Mouse (Mus musculus) liver, embryonic 13.5 days (tissue): Measurements from ENCODE around the gene Arhgap35. TPM values are rescaled to one million over a fixed set of nuclear protein-coding genes. Genes with fewer than 3 reads are reported as not detected.
A peak's percentile ranks its signal among the peaks of the same experiment; 100 is the strongest.

Experiments
- ATAC-seq: fragments of 200-750 bp; cut with Nextera tagmentation; 2 replicates; pipeline ENCODE4 v1.8.0; 2017; ENCODE audit warnings: low read depth, mild to moderate bottlenecking, moderate number of reproducible peaks, moderate library complexity
- DNase-seq: peaks from one replicate; pipeline ENCODE4 v3.0.0; 2022
- H3K27ac ChIP-seq: fragments of 300-500 bp; sonication (generic); 2 replicates; pipeline ENCODE4 v1.5.1; 2015; ENCODE audit warnings: moderate library complexity, mild to moderate bottlenecking, inconsistent platforms
- H3K27me3 ChIP-seq: fragments of 300-500 bp; sonication (generic); 2 replicates; pipeline ENCODE4 v1.6.1; 2015; ENCODE audit warnings: mild to moderate bottlenecking, inconsistent platforms
- H3K36me3 ChIP-seq: fragments of 300-500 bp; sonication (generic); 2 replicates; pipeline ENCODE4 v1.6.1; 2015; ENCODE audit warnings: mild to moderate bottlenecking, inconsistent platforms
- H3K4me1 ChIP-seq: fragments of 300-500 bp; sonication (generic); replicated peaks from 2 replicates; pipeline ENCODE4 v1.6.1; 2015; ENCODE audit warnings: inconsistent platforms
- H3K4me2 ChIP-seq: fragments of 300-500 bp; sonication (generic); 2 replicates; pipeline ENCODE4 v1.6.1; 2015; ENCODE audit warnings: inconsistent platforms, mild to moderate bottlenecking, moderate library complexity
- H3K4me3 ChIP-seq: fragments of 300-500 bp; sonication (generic); replicated peaks from 2 replicates; pipeline ENCODE4 v1.5.1; 2015; ENCODE audit warnings: mild to moderate bottlenecking, inconsistent platforms
- H3K9ac ChIP-seq: fragments of 300-500 bp; sonication (generic); 2 replicates; pipeline ENCODE4 v1.6.1; 2015; ENCODE audit warnings: mild to moderate bottlenecking, inconsistent platforms
- H3K9me3 ChIP-seq: fragments of 300-500 bp; sonication (generic); replicated peaks from 2 replicates; pipeline ENCODE4 v1.6.1; 2016; ENCODE audit warnings: inconsistent platforms
- WGBS: fragments of 180-500 bp; shearing (Covaris S2); methylation state at CpG from one replicate; pipeline ENCODE4 v1.1.7; 2015; ENCODE audit not compliant: insufficient replicate concordance; 5-methylcytosine and 5-hydroxymethylcytosine counted together
- polyA plus RNA-seq: library from polyadenylated mRNA; unstranded; fragments of >200 nt; fragmentation: Nextera tagmentation; extraction: Ambion mirVana; gene quantifications from 2 replicates; pipeline ENCODE4 v1.2.1, GENCODE M21; 2015

Gene Arhgap35
- polyA plus RNA-seq, 1 experiment from 2014 or later = 1.7 TPM

GRCm38 (mm10) chr7:16601683-16602102 is 13.1 kb downstream of the Arhgap35 start:
- Histone ChIP-seq H3K4me3 (no peak overlapping the region), H3K9me3 (no peaks in the 10 kb centered on the region), H3K9ac (peak overlapping the region; percentile 42), H3K4me1 (peaks cover 38% of the 10 kb centered on the region), H3K27me3 (no peaks in the 10 kb centered on the region), H3K27ac (peak overlapping the region; percentile 57), H3K4me2 (peak overlapping the region; percentile 32), H3K36me3 (no peaks in the 10 kb centered on the region)
- ATAC-seq = peak; percentile 90
- DNase-seq = peak; percentile 26
- 6% methylated on average over 4 of the region's 4 CpGs for WGBS

- ATAC-seq = no peak
- Histone ChIP-seq H3K4me2 (no peak overlapping the region), H3K9me3 (no peaks in the 10 kb centered on the region), H3K4me3 (no peak overlapping the region), H3K36me3 (no peaks in the 10 kb centered on the region), H3K27me3 (no peaks in the 10 kb centered on the region), H3K4me1 (peaks cover 38% of the 10 kb centered on the region), H3K27ac (no peak overlapping the region), H3K9ac (no peak overlapping the region)
- WGBS = 81% methylated on average over 2 of the region's 2 CpGs
- DNase-seq = no peak
Observed at GRCm38 (mm10) chr7:16599006-16599405, 15.8 kb downstream of the Arhgap35 start.

- Histone ChIP-seq H3K4me3 (no peak overlapping the region), H3K27me3 (no peaks in the 10 kb centered on the region), H3K36me3 (no peaks in the 10 kb centered on the region), H3K9ac (no peak overlapping the region), H3K4me2 (no peak overlapping the region), H3K4me1 (0 out of 2 replicates have a peak, but pooled peaks cover 7% of the 10 kb centered on the region), H3K9me3 (no peaks in the 10 kb centered on the region), H3K27ac (no peak overlapping the region)
- ATAC-seq (no peak), DNase-seq (no peak)
- 60% methylated on average over 1 of the region's 1 CpGs for WGBS
Observed at GRCm38 (mm10) chr7:16591292-16591691, 23.5 kb downstream of the Arhgap35 start.

- ATAC-seq = no peak
- Histone ChIP-seq H3K9me3 (no peaks in the 10 kb centered on the region), H3K4me3 (no peak overlapping the region), H3K4me2 (no peak overlapping the region), H3K27ac (no peak overlapping the region), H3K4me1 (peaks cover 18% of the 10 kb centered on the region), H3K36me3 (no peaks in the 10 kb centered on the region), H3K9ac (no peak overlapping the region), H3K27me3 (no peaks in the 10 kb centered on the region)
- no peak for DNase-seq
- 62% methylated on average over 3 of the region's 3 CpGs for WGBS
Observed at GRCm38 (mm10) chr7:16587649-16588048, 27.1 kb downstream of the Arhgap35 start.

GRCm38 (mm10) chr7:16584384-16584783 is 30.4 kb downstream of the Arhgap35 start:
- Histone ChIP-seq H3K9me3 (no peaks in the 10 kb centered on the region), H3K27ac (no peak overlapping the region), H3K36me3 (no peaks in the 10 kb centered on the region), H3K4me3 (no peak overlapping the region), H3K27me3 (no peaks in the 10 kb centered on the region), H3K4me2 (no peak overlapping the region), H3K4me1 (peaks cover 29% of the 10 kb centered on the region), H3K9ac (no peak overlapping the region)
- ATAC-seq (no peak), DNase-seq (no peak)

- H3K27ac ChIP-seq = no peak overlapping the region
- no peaks in the 10 kb centered on the region for H3K36me3 ChIP-seq
- no peak overlapping the region for H3K4me2 ChIP-seq
- 82% methylated on average over 1 of the region's 1 CpGs for WGBS
- no peak overlapping the region for H3K9ac ChIP-seq
- H3K4me1 ChIP-seq = peaks cover 29% of the 10 kb centered on the region
- no peaks in the 10 kb centered on the region for H3K27me3 ChIP-seq
- ATAC-seq (no peak), DNase-seq (no peak)
- no peaks in the 10 kb centered on the region for H3K9me3 ChIP-seq
- H3K4me3 ChIP-seq = no peak overlapping the region
Observed at GRCm38 (mm10) chr7:16583775-16584174, 31.0 kb downstream of the Arhgap35 start.

GRCm38 (mm10) chr7:16582299-16582698 is 32.5 kb downstream of the Arhgap35 start:
- no peak overlapping the region for H3K4me2 ChIP-seq
- no peak for DNase-seq
- 33% methylated on average over 3 of the region's 3 CpGs for WGBS
- H3K27me3 ChIP-seq = no peaks in the 10 kb centered on the region
- no peak overlapping the region for H3K27ac ChIP-seq
- 0 out of 2 replicates have a peak, but pooled peaks have one; percentile 43 for ATAC-seq
- H3K9ac ChIP-seq = no peak overlapping the region
- H3K4me3 ChIP-seq = no peak overlapping the region
- H3K9me3 ChIP-seq = no peaks in the 10 kb centered on the region
- peaks cover 29% of the 10 kb centered on the region for H3K4me1 ChIP-seq
- no peaks in the 10 kb centered on the region for H3K36me3 ChIP-seq

- no peak for ATAC-seq
Observed at GRCm38 (mm10) chr7:16581276-16582100, 33.3 kb downstream of the Arhgap35 start.

GRCm38 (mm10) chr7:16576719-16577118 is 38.1 kb downstream of the Arhgap35 start:
- DNase-seq (no peak), ATAC-seq (no peak)
- H3K4me1 ChIP-seq = peaks cover 24% of the 10 kb centered on the region
- H3K4me2 ChIP-seq = no peak overlapping the region
- WGBS = 51% methylated on average over 1 of the region's 1 CpGs
- H3K27ac ChIP-seq = no peak overlapping the region
- H3K36me3 ChIP-seq = no peaks in the 10 kb centered on the region
- H3K9me3 ChIP-seq = no peaks in the 10 kb centered on the region
- no peaks in the 10 kb centered on the region for H3K27me3 ChIP-seq
- H3K9ac ChIP-seq = no peak overlapping the region
- no peak overlapping the region for H3K4me3 ChIP-seq

More at GRCm38 (mm10) chr7:16581276-16582100, 33.3 kb downstream of the Arhgap35 start:
- H3K4me3 ChIP-seq = no peak overlapping the region
- H3K9me3 ChIP-seq = no peaks in the 10 kb centered on the region
- no peak overlapping the region for H3K4me2 ChIP-seq
- no peaks in the 10 kb centered on the region for H3K36me3 ChIP-seq
- H3K27me3 ChIP-seq = no peaks in the 10 kb centered on the region
- 59% methylated on average over 13 of the region's 13 CpGs for WGBS
- H3K4me1 ChIP-seq = peaks cover 33% of the 10 kb centered on the region
- DNase-seq = no peak
- H3K27ac ChIP-seq = peak overlapping the region; percentile 24; the same call in 1 of the 2 replicates
- H3K9ac ChIP-seq = no peak overlapping the region

GRCm38 (mm10) chr7:16571191-16571590 is 43.6 kb downstream of the Arhgap35 start:
- no peaks in the 10 kb centered on the region for H3K27me3 ChIP-seq
- DNase-seq (no peak), ATAC-seq (no peak)
- H3K4me1 ChIP-seq = peaks cover 12% of the 10 kb centered on the region
- H3K4me2 ChIP-seq = no peak overlapping the region
- H3K4me3 ChIP-seq = no peak overlapping the region
- H3K36me3 ChIP-seq = no peaks in the 10 kb centered on the region
- H3K9ac ChIP-seq = no peak overlapping the region
- 95% methylated on average over 1 of the region's 1 CpGs for WGBS
- H3K27ac ChIP-seq = no peak overlapping the region
- no peaks in the 10 kb centered on the region for H3K9me3 ChIP-seq

GRCm38 (mm10) chr7:16570737-16571136 is 44.1 kb downstream of the Arhgap35 start:
- no peak overlapping the region for H3K9ac ChIP-seq
- H3K27ac ChIP-seq = no peak overlapping the region
- no peak overlapping the region for H3K4me3 ChIP-seq
- no peak overlapping the region for H3K4me2 ChIP-seq
- H3K9me3 ChIP-seq = no peaks in the 10 kb centered on the region
- H3K4me1 ChIP-seq = peaks cover 9% of the 10 kb centered on the region
- ATAC-seq (no peak), DNase-seq (no peak)
- H3K36me3 ChIP-seq = no peaks in the 10 kb centered on the region
- H3K27me3 ChIP-seq = no peaks in the 10 kb centered on the region
- 66% methylated on average over 1 of the region's 1 CpGs for WGBS

- H3K4me2 ChIP-seq = no peak overlapping the region
- no peak overlapping the region for H3K9ac ChIP-seq
- 84% methylated on average over 8 of the region's 8 CpGs for WGBS
- no peaks in the 10 kb centered on the region for H3K9me3 ChIP-seq
- no peaks in the 10 kb centered on the region for H3K4me1 ChIP-seq
- no peak overlapping the region for H3K27ac ChIP-seq
- ATAC-seq = no peak
- H3K36me3 ChIP-seq = peaks cover 37% of the 10 kb centered on the region
- no peak for DNase-seq
- no peak overlapping the region for H3K4me3 ChIP-seq
- no peaks in the 10 kb centered on the region for H3K27me3 ChIP-seq
Observed at GRCm38 (mm10) chr7:16564491-16564890, 50.3 kb downstream of the Arhgap35 start.
